Mouse (Mus musculus) limb, embryonic 14.5 days (tissue): ENCODE measurements around the gene Plekhm2. TPM values are rescaled to one million over a fixed set of nuclear protein-coding genes. Genes with fewer than 3 reads are reported as not detected.
A peak's percentile ranks its signal among the peaks of the same experiment; 100 is the strongest.

Experiments used
- ATAC-seq: fragments of 200-750 bp; cut with Nextera tagmentation; 2 replicates; pipeline ENCODE4 v1.8.0; 2017; ENCODE audit warnings: low read depth, moderate number of reproducible peaks, moderate TSS enrichment; ENCODE audit not compliant: low FRiP score
- DNase-seq: peaks from one replicate; pipeline ENCODE4 v3.0.0-alpha.2; 2015; ENCODE audit warnings: low spot score
- H3K27ac ChIP-seq: fragments of 300-500 bp; sonication (generic); replicated peaks from 2 replicates; pipeline ENCODE4 v1.5.1; 2014; ENCODE audit warnings: low read depth, mild to moderate bottlenecking, low read length, moderate library complexity, mixed read lengths
- H3K27me3 ChIP-seq: fragments of 300-500 bp; sonication (generic); 2 replicates; pipeline ENCODE4 v1.6.1; 2014; ENCODE audit warnings: low read length, mixed read lengths; ENCODE audit not compliant: control insufficient read depth, insufficient read depth
- H3K36me3 ChIP-seq: fragments of 300-500 bp; sonication (generic); 2 replicates; pipeline ENCODE4 v1.6.1; 2014; ENCODE audit warnings: mild to moderate bottlenecking, low read length, moderate library complexity, mixed read lengths; ENCODE audit not compliant: control insufficient read depth, insufficient read depth
- H3K4me1 ChIP-seq: fragments of 300-500 bp; sonication (generic); 2 replicates; pipeline ENCODE4 v1.6.1; 2014; ENCODE audit warnings: antibody characterized with exemption, low read length, mixed read lengths; ENCODE audit not compliant: control insufficient read depth, insufficient read depth
- H3K4me2 ChIP-seq: fragments of 300-500 bp; sonication (generic); replicated peaks from 2 replicates; pipeline ENCODE4 v1.6.1; 2014; ENCODE audit warnings: low read depth, mild to moderate bottlenecking, low read length, moderate library complexity; ENCODE audit not compliant: severe bottlenecking
- H3K4me3 ChIP-seq: fragments of 300-500 bp; sonication (generic); replicated peaks from 2 replicates; pipeline ENCODE4 v1.5.1; 2014; ENCODE audit warnings: low read length
- H3K9ac ChIP-seq: fragments of 300-500 bp; sonication (generic); 2 replicates; pipeline ENCODE4 v1.6.1; 2014; ENCODE audit warnings: mild to moderate bottlenecking, low read depth, low read length, moderate library complexity; ENCODE audit not compliant: severe bottlenecking
- H3K9me3 ChIP-seq: fragments of 300-500 bp; sonication (generic); 2 replicates; pipeline ENCODE4 v1.6.1; 2016; ENCODE audit warnings: low read length; ENCODE audit not compliant: control insufficient read depth
- POLR2A ChIP-seq: fragments of 200-500 bp; IDR thresholded peaks from 2 replicates; pipeline ENCODE4 v1.8.0; 2012; ENCODE audit warnings: inconsistent platforms, mild to moderate bottlenecking, moderate library complexity, borderline replicate concordance; ENCODE audit not compliant: insufficient read depth, insufficient read length; ENCODE audit errors: extremely low read depth
- WGBS: fragments of 180-500 bp; shearing (Covaris S2); extraction: QIAGEN DNeasy Blood & Tissue Kit; methylation state at CpG from one replicate; pipeline ENCODE4 v1.1.7; 2014; 5-methylcytosine and 5-hydroxymethylcytosine counted together
- polyA plus RNA-seq, 2 experiments: library from polyadenylated mRNA; depleted of rRNA in 1 of 2; stranded (reverse) in 1 of 2; unstranded in 1 of 2; fragments of >200 nt; fragmentation: Nextera tagmentation in 1 of 2; extraction: Ambion mirVana in 1 of 2; gene quantifications; 2 replicates each; pipeline versions ENCODE4 v1.2.1 to v1.2.3; 2012 to 2014

Plekhm2 gene
- polyA plus RNA-seq, 2 experiments = 4.9 to 51.8 TPM

- DNase-seq = no peak
- Histone ChIP-seq H3K27ac (no peak overlapping the region), H3K4me2 (no peak overlapping the region), H3K4me1 (0 out of 2 replicates have a peak, but pooled peaks cover 6% of the 10 kb centered on the region), H3K9ac (no peak overlapping the region), H3K36me3 (peaks cover 22% of the 10 kb centered on the region), H3K9me3 (no peaks in the 10 kb centered on the region), H3K4me3 (no peak overlapping the region), H3K27me3 (no peaks in the 10 kb centered on the region)
- WGBS = 78% methylated on average over 8 of the region's 8 CpGs
- no peak for ATAC-seq
- TF ChIP-seq POLR2A = no peak
Observed at GRCm38 (mm10) chr4:141622091-141622490, 42.6 kb downstream of the Plekhm2 start.

GRCm38 (mm10) chr4:141621297-141621696 is 43.4 kb downstream of the Plekhm2 start:
- Histone ChIP-seq H3K4me2 (no peak overlapping the region), H3K9me3 (no peaks in the 10 kb centered on the region), H3K4me1 (0 out of 2 replicates have a peak, but pooled peaks cover 6% of the 10 kb centered on the region), H3K9ac (no peak overlapping the region), H3K4me3 (no peak overlapping the region), H3K27ac (no peak overlapping the region), H3K36me3 (peaks cover 15% of the 10 kb centered on the region), H3K27me3 (no peaks in the 10 kb centered on the region)
- DNase-seq (no peak), ATAC-seq (no peak)
- 84% methylated on average over 8 of the region's 8 CpGs for WGBS
- no peak for TF ChIP-seq POLR2A

- Histone ChIP-seq H3K9me3 (no peaks in the 10 kb centered on the region), H3K4me2 (no peak overlapping the region), H3K36me3 (no peaks in the 10 kb centered on the region), H3K9ac (no peak overlapping the region), H3K4me3 (no peak overlapping the region), H3K27me3 (no peaks in the 10 kb centered on the region), H3K27ac (no peak overlapping the region), H3K4me1 (0 out of 2 replicates have a peak, but pooled peaks cover 6% of the 10 kb centered on the region)
- WGBS = 84% methylated on average over 9 of the region's 9 CpGs
- TF ChIP-seq POLR2A = no peak
- DNase-seq (no peak), ATAC-seq (no peak)
Observed at GRCm38 (mm10) chr4:141619299-141619883, 45.3 kb downstream of the Plekhm2 start.

DNA sequence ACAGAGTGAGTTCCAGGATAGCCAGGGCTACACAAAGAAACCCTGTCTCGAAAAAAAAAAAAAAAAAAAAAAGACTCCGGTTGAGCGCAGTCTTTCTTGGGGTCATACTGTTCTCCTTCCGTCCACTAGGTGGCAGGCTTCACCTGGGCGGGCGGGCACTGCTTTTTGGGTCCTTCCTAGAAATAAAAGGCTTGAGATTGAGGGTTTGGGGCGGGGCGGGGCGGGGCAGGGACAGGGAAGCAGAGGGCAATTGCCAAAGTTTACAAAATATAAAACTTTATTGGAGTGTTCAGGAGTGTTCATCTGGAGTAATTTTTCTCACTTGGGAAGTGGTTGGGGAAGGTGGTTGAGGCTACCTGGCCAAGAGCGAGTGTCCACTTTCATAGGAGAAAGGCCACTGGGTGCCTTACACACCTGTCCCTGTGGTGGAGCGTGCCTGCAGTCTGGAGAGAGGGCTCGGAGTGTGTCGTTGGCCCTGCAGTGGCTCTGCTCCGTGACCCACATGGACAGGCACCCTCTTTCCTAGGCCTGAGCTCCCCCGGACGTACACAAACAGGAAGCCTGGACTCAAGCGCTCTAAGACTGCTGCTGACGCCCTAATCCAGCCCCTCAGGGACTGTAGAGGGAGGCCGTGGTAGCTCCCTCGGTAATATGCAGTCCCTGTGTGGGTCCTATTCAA is 46.0 kb downstream of the Plekhm2 start, which contains the start of gene Tmem82:
Tmem82 (minus strand) TSS at position 69 of the 679 bp plus-strand sequence.
- H3K27me3 ChIP-seq = no peaks in the 10 kb centered on the region
- ATAC-seq (peak; percentile 51; the same call in 1 of the 2 replicates), DNase-seq (no peak)
- H3K27ac ChIP-seq = no peak within 1 kb of the TSS
- 0 out of 2 replicates have a peak, but pooled peaks cover 6% of the 10 kb centered on the region for H3K4me1 ChIP-seq
- no peaks in the 10 kb centered on the region for H3K9me3 ChIP-seq
- no peaks in the 10 kb centered on the region for H3K36me3 ChIP-seq
- 24% methylated on average over 19 of the region's 20 CpGs for WGBS
- peak within 1 kb of the TSS; percentile 34; the same call in 1 of the 2 replicates for H3K9ac ChIP-seq
- no peak for TF ChIP-seq POLR2A
- peak within 1 kb of the TSS; percentile 24 for H3K4me3 ChIP-seq
- H3K4me2 ChIP-seq = peak within 1 kb of the TSS; percentile 44

GRCm38 (mm10) chr4:141617863-141618564 is 46.7 kb downstream of the Plekhm2 start:
- WGBS = 11% methylated on average over 22 of the region's 22 CpGs
- Histone ChIP-seq H3K36me3 (no peaks in the 10 kb centered on the region), H3K4me2 (peak overlapping the region; percentile 44), H3K27me3 (no peaks in the 10 kb centered on the region), H3K9me3 (no peaks in the 10 kb centered on the region), H3K27ac (no peak overlapping the region), H3K4me1 (0 out of 2 replicates have a peak, but pooled peaks cover 6% of the 10 kb centered on the region), H3K9ac (peak overlapping the region; percentile 34; the same call in 1 of the 2 replicates), H3K4me3 (peak overlapping the region; percentile 24)
- DNase-seq (no peak), ATAC-seq (no peak)
- TF ChIP-seq POLR2A = no peak
